Mouse (Mus musculus): ENCODE measurements around the gene Eme1.

The Eme1 gene

DNA sequence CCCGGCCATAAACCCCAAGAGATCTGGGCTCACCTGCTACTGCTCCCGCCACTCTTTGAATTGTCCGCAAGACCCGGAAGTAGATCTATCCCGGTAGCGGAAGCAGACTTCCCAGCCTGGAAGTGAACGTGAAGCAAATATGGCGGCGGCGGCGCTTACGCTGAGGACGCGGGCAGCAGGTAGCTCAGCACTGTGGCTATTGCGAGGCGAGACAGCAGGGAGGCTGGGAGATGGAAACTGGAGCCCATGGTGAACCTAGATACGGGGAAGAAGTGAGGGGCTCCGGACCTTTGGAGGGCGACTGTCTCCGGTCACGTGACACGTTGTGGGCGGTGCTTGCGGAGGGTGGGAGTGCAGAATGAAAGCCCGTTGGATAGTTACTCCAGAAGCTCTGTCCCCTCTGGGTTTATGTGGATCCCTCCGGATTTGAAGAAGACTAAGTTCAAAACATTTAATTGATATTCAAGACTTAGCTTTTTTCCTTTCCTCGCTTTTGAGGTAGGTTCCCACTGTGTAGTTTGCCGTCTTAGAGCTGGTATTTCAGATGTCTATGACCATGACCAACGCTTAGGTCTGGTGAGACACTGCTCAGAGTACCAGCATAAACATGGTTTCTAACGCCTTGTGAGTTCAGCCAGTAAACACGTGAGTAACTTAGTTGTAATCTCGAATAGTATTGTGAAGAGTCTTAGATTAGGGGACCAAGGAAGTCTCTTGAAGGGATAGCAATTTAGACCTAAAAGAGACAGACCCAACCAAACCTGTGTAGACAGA, at the start of gene Eme1, which contains the start of gene Mrpl27:
Eme1 (minus strand) TSS at position 302 of the 774 bp plus-strand sequence.
Mrpl27 (plus strand) TSS at position 105 of the 774 bp plus-strand sequence.
- no peak for TF ChIP-seq GATA4 (IDR thresholded peaks at IDR 0.05; ENCODE audit: insufficient replicate concordance, low read length)

- TF ChIP-seq GATA4 (IDR thresholded peaks at IDR 0.05; ENCODE audit: insufficient replicate concordance, low read length) = no peak
These were observed 48.4 kb upstream of the Eme1 start for GRCm38 (mm10) chr11:94702216-94702610.

DNA sequence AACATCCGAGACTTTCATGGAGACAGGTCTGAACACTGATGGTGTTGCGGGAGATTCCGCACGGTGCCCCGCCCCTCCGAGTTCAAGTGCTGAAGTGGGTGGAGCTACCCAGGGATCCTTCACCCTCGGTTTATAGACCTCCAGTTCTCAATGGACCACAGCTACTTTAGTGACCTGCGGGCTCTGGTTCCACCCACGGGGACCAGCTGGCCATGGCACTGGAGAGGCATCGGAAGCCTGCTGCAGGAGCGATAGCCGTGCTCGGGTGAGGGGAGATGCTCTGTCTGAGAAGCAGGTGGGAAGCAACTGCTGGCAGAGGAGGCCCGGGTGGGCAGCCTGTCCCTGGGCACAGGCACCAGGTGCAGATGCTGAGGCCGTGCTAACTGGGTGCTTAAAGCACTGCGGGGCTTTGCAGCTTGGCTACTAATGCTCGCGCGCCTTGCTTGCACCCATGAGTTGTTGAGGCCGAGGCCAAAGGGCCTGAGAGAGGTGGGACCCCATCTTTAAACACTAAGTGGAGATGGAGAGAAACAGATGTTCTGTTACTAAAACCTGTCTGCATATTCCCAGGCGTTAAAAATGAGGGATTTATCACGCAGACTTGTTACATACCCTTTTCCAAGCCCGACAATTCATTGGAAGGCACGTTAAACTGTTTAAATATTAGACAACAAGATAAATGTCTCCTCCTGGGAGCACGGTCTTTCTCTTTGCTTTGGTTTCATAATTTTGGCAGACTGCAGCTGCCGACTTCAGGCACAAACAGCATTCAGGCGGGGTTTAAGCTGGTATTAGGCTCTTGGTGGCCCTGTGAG, 47.8 kb upstream of the Eme1 start:
- TF ChIP-seq GATA4 (IDR thresholded peaks at IDR 0.05; ENCODE audit: insufficient replicate concordance, low read length) = no peak

- TF ChIP-seq GATA4 (IDR thresholded peaks at IDR 0.05; ENCODE audit: insufficient replicate concordance, low read length) = no peak
These were observed 45.6 kb upstream of the Eme1 start for GRCm38 (mm10) chr11:94699399-94699798.

DNA sequence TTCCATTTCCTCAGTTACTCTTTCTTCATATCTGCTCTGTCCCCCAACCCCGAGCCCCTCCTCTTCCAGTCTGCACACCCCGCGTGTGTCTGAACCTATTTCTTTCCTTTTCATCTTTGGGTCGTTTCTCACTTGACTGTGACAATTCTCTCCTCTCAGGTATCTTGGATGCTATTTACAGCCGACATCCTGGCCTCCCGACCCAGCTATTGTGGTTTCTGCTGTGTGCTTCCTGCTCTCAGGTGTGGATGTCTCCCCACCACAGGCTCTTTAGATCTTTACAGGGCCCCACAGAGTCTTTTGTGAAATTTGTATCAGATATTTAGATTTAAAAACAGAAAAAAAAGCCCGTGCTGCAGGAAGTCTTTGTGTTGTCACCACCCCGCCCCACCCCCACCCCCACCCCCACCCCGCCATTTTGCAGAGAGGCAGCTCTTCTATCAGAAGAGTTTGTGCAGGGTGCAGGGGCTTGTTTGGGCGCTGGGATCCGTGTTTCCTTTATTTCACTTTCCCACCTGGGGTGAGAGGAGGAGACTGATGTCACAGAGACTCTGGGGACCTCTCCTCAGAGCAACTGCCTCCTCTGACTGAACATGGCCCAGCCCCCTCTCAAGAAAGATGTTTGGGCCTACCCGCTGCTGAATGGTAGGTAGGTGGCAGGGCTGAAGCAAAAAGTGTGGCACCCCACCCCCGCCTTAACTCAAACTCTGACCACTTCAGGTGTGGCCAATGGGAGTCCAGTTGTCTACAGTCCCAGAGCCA, 44.1 kb upstream of the Eme1 start:
- no peak for TF ChIP-seq GATA4 (IDR thresholded peaks at IDR 0.05; ENCODE audit: insufficient replicate concordance, low read length)

DNA sequence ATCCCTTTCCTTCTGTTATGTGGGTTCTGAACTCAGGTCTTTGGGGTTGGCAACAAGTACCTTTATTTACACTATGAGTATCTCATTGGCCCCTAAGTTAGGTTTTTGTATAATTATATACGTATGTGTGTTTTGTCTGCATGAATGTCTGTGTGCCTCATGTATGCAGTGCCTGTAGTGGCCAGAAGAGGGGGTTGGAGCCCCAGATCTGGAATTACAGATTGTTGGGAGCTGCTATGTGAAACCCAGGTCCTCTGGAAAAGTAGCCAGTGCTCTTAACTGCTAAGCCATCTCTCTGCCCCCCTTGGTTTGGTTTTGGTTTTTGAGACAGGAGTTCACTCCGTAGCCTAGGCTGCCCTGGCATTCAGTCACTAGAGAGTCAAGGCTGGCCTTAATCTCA, 43.4 kb upstream of the Eme1 start:
- no peak for TF ChIP-seq GATA4 (IDR thresholded peaks at IDR 0.05; ENCODE audit: insufficient replicate concordance, low read length)

GRCm38 (mm10) chr11:94695508-94695907, 41.7 kb upstream of the Eme1 start:
- TF ChIP-seq GATA4 (IDR thresholded peaks at IDR 0.05; ENCODE audit: insufficient replicate concordance, low read length) = no peak

GRCm38 (mm10) chr11:94687178-94687577, 33.4 kb upstream of the Eme1 start:
- no peak for TF ChIP-seq GATA4 (IDR thresholded peaks at IDR 0.05; ENCODE audit: insufficient replicate concordance, low read length)

GRCm38 (mm10) chr11:94682427-94682826, 28.7 kb upstream of the Eme1 start:
- TF ChIP-seq GATA4 (IDR thresholded peaks at IDR 0.05; ENCODE audit: insufficient replicate concordance, low read length) = no peak

DNA sequence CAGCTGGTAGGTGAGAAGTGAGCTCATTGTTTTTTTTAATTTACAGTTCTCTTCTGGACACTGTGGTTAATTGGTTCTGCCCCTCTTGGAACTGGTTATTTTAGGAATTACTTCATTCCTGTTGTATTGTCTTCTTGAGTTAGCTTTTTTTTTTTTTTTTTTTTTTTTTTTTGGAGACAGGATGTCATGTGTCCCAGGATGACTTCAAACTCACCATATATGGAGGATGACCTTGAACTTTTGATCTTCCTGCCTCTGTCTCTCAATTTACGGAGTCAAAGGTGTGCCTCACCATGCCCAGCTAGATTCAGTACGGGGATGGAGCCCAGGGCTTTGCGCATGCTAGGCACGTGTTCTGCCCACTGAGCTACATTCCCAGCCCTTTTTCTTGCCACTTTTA, 27.9 kb upstream of the Eme1 start:
- no peak for TF ChIP-seq GATA4 (IDR thresholded peaks at IDR 0.05; ENCODE audit: insufficient replicate concordance, low read length)

GRCm38 (mm10) chr11:94680639-94681038, 26.9 kb upstream of the Eme1 start:
- TF ChIP-seq GATA4 (IDR thresholded peaks at IDR 0.05; ENCODE audit: insufficient replicate concordance, low read length) = no peak

- no peak for TF ChIP-seq GATA4 (IDR thresholded peaks at IDR 0.05; ENCODE audit: insufficient replicate concordance, low read length)
These were observed 23.9 kb upstream of the Eme1 start for GRCm38 (mm10) chr11:94677607-94678145.

GRCm38 (mm10) chr11:94676754-94677606, 23.2 kb upstream of the Eme1 start, which contains the start of gene Xylt2:
TSS of gene Xylt2 (minus strand) at chr11:94677515.
- TF ChIP-seq GATA4 (IDR thresholded peaks at IDR 0.05; ENCODE audit: insufficient replicate concordance, low read length) = peak; percentile 28; the same call in 1 of the 2 replicates

DNA sequence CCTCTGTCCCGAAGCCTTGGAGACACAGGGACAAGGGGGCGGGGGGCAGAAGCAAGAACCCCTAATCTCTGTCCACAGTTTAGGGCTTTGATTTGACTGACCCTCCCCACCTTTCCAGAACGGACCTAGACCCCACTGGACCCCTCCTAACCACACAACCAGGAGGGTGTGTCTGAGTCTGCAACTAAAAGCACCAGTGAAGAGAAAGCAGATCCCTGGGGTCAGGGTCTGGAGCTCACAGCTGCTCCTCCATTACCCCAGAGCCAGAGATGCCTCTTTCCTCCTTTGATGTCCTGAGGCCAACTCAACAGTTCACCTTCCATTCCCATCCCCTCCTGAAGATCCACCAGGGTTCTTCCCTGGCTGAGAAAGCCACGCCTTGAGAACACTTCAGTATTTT, 22.5 kb upstream of the Eme1 start:
- TF ChIP-seq GATA4 (IDR thresholded peaks at IDR 0.05; ENCODE audit: insufficient replicate concordance, low read length) = no peak

All from liver, adult (tissue).